Mouse (Mus musculus) CD8-positive naive resting alpha-beta T cell, adult 2 months (primary cell): ENCODE measurements around the gene Olfr1513.
A peak's percentile ranks its signal among the peaks of the same experiment; 100 is the strongest.
"Not testable (repeated sequence)": the region's sequence is repeated elsewhere in the genome, so short reads cannot be mapped to it uniquely, and the experiment has no call there.

ENCODE experiments used
- DNase-seq, 2 experiments: peaks; one replicate each; pipeline ENCODE4 v3.0.0; 2022; ENCODE audit warnings: low read depth in 2 of 2, low spot score in 2 of 2

Gene Olfr1513

GRCm38 (mm10) chr14:52356308-52356707, at the start of gene Olfr1513:
Gene Olfr1513 (minus strand): TSS chr14:52356408.
- no peak for DNase-seq

GRCm38 (mm10) chr14:52397279-52397678, 41.1 kb upstream of the Olfr1513 start, which contains the start of gene Olfr1511:
Gene Olfr1511 (minus strand): TSS chr14:52397379.
- no peak for DNase-seq

- DNase-seq, result not testable (repeated sequence)
Observed at GRCm38 (mm10) chr14:52390084-52390848, 34.1 kb upstream of the Olfr1513 start.

GRCm38 (mm10) chr14:52379068-52379467, 22.9 kb upstream of the Olfr1513 start, which contains the start of gene Olfr1512:
Gene Olfr1512 (minus strand): TSS chr14:52379168.
- no peak for DNase-seq

GRCm38 (mm10) chr14:52368741-52369140, 12.5 kb upstream of the Olfr1513 start:
- DNase-seq, result no peak

GRCm38 (mm10) chr14:52339512-52339852, 16.7 kb downstream of the Olfr1513 start:
- no peak for DNase-seq

GRCm38 (mm10) chr14:52338751-52339511, 17.3 kb downstream of the Olfr1513 start:
- DNase-seq, result peak; percentile 51 to 59

- DNase-seq, result no peak
Observed at GRCm38 (mm10) chr14:52332171-52332570, 24.0 kb downstream of the Olfr1513 start.

- DNase-seq, result no peak
Observed at GRCm38 (mm10) chr14:52331069-52331750, 25.0 kb downstream of the Olfr1513 start.

GRCm38 (mm10) chr14:52327910-52328812, 28.0 kb downstream of the Olfr1513 start, which contains the start of gene Sall2:
Gene Sall2 (minus strand): TSS chr14:52328762.
- DNase-seq, result no peak

GRCm38 (mm10) chr14:52327375-52327901, 28.8 kb downstream of the Olfr1513 start:
- no peak for DNase-seq

GRCm38 (mm10) chr14:52325890-52326289, 30.3 kb downstream of the Olfr1513 start:
- no peak for DNase-seq

- no peak for DNase-seq
Observed at GRCm38 (mm10) chr14:52319361-52319760, 36.8 kb downstream of the Olfr1513 start.

- no peak for DNase-seq
Observed at GRCm38 (mm10) chr14:52316441-52317225, 39.6 kb downstream of the Olfr1513 start.

- DNase-seq, result peak in 1 of 2 experiments; percentile 31
Observed at GRCm38 (mm10) chr14:52315792-52316440, 40.3 kb downstream of the Olfr1513 start.

- DNase-seq, result no peak
Observed at GRCm38 (mm10) chr14:52315283-52315780, 40.9 kb downstream of the Olfr1513 start.

- no peak for DNase-seq
Observed at GRCm38 (mm10) chr14:52314808-52315150, 41.4 kb downstream of the Olfr1513 start.

GRCm38 (mm10) chr14:52313931-52314807, 42.0 kb downstream of the Olfr1513 start:
- DNase-seq, result no peak
